Mouse (Mus musculus) embryo, embryonic 10 days (tissue): ENCODE data around the gene Soat2.

Experiments used
- DNase-seq: peaks from one replicate; pipeline ENCODE4 v3.0.0-alpha.2; 2015; ENCODE audit warnings: low spot score

The Soat2 gene

GRCm38 (mm10) chr15:102114651-102115260 lies 35.6 kb upstream of the Soat2 start:
- DNase-seq = no peak

DNA sequence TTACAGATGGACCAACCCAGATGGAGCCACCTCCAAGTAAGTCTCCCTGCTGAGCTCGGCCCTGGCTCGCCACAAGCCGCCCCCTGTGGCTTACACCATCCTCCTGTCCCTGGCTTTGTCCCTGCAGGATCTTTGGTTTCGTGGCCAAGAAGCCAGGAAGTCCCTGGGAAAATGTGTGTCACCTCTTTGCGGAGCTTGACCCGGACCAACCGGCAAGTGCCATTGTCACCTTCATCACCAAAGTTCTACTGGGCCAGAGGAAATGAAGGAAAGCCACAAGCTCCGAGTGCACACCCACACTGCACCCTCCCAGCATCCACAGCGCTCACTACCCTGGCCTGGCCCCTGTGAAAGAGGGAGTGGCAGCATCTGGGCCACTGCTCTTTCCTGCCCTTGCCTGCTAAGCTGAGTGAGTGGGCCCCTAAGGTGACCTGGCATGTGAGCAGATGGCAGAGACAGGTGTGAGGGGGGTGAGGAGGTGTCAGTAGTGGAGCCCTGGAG lies 34.5 kb upstream of the Soat2 start:
- no peak for DNase-seq

GRCm38 (mm10) chr15:102116753-102117415 lies 33.4 kb upstream of the Soat2 start:
- no peak for DNase-seq

DNA sequence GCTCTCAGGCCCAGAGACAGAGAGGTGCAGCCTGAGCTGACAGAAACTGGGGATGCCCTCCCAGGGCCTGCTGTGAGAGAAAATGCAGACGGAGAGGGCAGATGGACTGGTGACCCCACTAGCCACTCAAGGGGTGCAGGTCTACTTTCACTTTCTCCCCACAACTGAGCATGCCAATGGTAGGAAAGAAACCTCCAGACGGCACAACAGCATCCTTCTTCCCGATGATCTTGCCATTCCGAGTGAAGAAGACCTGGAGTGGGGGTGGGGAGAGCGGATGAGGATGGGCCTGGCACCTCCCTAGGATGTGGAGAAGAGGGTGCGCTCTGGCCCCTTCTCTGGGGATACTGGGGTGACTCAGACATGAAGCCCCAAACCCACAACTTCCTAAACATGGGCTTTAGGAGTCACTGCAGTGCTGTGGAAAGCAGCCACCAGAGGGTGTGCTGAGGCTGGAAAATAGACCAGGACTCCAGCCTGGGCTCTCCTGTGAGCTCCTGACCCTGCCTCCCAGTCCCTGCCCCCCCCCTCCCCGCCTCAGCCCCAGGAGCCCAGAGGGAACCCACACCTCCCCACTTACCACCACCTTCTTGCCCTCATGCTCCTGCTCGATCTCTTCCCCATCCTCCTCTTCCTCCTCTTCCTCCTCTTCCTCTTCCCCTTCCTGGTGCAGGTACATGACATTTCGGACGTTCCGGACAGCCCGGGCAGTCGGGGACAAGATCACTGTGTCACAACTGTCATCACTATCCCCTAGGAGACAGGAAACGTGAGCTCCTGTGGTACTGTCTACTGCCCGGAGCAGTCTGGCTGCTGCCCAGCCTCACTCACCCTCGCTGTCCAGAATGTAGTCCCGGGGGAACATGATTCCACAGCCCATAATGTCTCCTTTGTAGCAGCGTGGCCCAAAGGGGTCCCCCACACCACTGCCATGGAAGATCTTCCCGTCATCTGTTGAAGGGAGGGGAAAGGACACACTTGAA lies 32.6 kb upstream of the Soat2 start:
- no peak for DNase-seq

DNA sequence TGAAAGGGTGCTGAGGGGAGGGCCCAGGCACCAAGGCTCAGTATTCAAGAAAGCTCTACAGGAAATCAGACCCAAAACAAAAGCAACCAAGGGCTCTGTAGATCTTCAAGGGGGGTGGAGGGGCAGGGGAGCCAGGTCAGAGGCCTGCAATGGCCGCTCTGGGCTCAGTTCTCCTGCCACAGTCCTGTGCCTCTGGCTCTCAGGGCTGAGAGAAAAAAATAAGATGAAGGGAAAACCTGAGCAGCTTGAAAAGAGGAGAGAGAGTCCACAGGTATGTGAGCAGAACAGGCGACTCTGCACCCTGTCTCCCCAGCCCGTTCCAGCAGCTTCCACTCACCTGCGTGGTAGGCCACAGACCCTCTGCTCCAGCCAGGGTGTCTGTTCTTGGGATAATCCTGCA lies 31.7 kb upstream of the Soat2 start:
- no peak for DNase-seq

- no peak for DNase-seq
Measured at GRCm38 (mm10) chr15:102119121-102119830, 31.1 kb upstream of the Soat2 start.

DNA sequence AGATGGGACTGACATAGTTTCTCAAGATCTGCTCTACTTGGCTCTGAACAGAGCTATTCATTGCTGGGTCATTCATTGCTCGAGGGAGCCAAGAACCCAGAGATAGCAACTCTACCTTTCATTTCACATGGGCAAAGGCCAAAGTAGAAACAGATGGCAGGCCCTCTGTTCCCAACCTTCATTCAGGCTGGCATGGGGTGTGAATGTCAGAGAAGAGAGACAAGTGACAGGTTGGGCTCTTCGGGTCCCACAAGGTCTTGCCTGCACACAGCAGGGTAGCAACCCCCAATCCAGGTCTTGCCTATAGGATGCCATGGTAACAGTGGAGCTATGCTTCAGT lies 30.5 kb upstream of the Soat2 start:
- DNase-seq = no peak

GRCm38 (mm10) chr15:102120530-102120929 lies 29.8 kb upstream of the Soat2 start:
- DNase-seq = no peak

DNA sequence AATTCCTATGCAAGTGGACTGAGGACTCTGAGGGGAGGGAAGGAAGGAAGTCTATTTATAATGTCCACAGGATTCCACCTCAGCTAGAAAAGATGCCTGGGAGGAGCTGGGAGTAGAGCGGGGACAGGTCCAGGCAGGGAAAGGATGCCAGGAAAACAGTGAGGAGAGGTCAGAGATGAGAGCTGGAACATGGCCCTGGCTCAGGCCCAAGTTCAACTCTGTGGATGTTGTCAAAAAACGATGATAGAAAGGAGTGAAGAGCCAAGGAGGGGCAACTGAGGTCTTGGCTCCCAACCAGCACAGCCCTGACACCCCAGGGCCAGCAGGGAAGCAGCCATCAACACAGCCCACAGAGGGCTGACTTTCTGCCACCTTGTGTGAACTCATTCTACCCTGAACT lies 24.0 kb upstream of the Soat2 start:
- no peak for DNase-seq

DNA sequence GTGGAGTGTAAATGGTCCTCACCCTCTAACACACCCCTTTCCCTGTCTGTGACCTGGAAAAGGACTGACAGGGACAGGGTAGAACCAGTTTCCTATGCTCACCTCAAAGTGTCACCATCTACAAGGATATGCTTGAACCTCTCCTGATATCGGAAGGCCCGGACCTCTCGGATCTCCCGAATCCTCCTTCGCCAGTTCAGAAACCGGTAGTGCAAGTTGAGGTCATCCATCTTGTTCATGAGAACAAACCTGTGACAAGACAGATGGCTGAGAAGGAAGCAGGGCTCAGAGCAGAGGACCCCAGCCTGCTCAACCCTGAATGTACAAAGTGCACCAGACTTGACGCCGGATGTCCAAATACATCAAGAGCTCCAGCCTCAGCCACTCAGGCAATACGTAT lies 17.0 kb upstream of the Soat2 start:
- no peak for DNase-seq

- DNase-seq = no peak
Measured at GRCm38 (mm10) chr15:102134709-102135108, 15.6 kb upstream of the Soat2 start.

- DNase-seq = no peak
Measured at GRCm38 (mm10) chr15:102135522-102136128, 14.7 kb upstream of the Soat2 start.

DNA sequence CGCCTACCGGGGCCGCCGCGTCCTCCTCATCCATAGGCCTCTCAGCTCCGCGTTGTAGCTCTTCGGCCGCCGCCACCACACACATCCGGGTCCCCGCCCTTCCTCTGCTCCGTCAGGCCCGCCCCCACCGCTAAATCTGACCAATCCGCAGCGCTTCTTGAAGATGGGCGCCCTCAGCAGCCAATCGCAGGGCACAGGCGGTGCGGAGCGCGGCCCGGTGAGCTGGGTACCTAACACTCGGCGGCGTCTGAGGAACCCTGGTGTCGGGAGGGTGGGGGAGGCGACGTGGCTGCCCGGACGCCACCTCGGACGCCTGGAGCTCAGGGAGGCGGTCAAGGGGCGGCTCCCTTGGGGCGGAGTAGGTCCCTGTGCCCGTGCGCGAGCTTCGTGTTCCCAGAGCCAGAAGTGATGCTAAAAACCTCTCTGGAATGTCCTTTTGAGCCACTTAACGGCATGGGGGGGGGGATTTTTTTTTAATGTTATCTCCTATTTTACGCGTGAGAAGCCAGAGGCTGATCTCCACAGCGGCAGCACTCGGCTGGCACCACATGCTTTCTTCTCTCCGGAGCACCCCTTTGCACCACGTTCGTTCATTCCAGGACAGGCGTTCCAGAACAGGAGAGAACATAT lies 14.1 kb upstream of the Soat2 start, which contains the start of gene Spryd3:
Spryd3 (minus strand) TSS at position 106 of the 630 bp plus-strand sequence.
- peak; percentile 97 for DNase-seq

DNA sequence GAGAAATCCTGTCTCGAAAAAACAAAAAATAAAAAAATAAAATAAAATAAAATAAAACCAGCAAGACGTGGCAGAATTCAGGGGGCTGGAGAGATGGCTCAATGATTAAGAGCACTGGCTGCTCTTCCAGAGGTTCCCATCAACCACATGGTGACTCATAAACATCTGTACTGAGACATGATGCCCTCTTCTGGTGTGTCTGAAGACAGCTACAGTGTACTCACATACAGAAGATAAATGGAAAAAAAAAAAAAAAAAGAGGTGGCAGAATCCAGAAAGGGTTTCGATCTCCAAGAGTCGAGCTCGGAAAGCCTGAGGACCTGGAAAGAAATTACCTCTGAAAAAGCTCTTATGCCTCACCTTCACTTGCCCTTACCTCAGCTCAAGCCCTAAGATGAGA lies 9.2 kb upstream of the Soat2 start:
- no peak for DNase-seq

GRCm38 (mm10) chr15:102142914-102143912 lies 7.1 kb upstream of the Soat2 start:
- DNase-seq = peak; percentile 38

- no peak for DNase-seq
Measured at GRCm38 (mm10) chr15:102144274-102144711, 6.0 kb upstream of the Soat2 start, which contains the start of gene Igfbp6. Igfbp6 (plus strand) TSS chr15:102144362.

DNA sequence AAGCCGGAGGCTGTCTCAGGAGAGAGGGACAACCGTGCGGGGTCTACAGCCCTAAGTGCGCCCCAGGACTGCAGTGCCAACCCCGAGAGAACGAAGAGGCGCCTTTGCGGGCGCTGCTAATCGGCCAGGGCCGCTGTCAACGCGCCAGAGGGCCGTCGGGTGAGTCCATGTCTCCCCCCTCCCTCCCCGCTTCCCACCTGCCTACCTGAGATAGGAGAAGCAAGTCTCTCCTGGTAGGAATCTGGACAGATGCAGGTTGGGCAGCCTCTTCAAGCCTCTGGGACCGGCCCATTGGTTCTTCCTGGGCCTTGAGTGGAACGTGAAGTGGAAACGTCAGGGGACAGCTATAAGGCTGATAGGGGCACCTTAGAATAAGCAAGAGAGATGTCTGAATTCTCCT lies 5.6 kb upstream of the Soat2 start:
- no peak for DNase-seq

GRCm38 (mm10) chr15:102145330-102145729 lies 5.0 kb upstream of the Soat2 start:
- DNase-seq = no peak

DNA sequence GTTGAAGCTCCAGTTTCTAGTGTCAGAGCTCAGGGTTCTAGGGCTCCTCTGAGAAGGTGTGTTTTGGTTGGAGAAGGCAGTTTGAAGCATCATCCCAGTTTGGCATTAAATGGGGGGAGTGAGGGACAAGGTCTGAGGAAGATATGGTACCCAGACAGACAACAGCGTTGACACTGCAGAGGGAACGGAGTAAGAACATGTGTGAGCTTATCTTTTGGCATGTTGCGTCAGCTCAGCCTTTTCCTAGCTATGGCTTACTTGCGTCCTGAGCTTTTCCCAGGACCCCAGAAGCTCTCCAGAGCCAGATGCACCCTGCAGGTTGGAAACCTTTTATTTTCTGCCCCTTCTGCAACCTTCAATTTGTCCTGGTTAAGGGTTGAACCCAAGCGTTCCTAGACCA lies 4.2 kb upstream of the Soat2 start:
- DNase-seq = no peak

DNA sequence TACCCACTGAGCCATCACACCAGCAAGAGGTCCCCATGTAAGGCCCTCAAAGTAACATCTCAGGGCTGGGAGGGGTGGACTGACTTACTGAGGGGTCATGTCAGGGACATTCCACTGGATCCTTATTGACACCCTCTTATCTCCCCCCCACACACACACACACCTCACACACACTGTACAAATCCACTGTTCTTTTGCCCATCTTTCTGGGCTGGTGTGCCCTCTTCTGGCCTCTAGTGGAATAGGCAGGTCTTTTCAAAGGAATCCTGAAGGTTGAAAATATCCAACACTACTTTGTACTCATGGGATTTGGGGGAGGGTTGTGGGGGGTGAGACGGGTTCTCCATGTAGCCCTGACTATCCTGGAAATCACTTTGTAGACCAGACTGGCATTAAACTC lies 3.4 kb upstream of the Soat2 start:
- DNase-seq = peak; percentile 45
